Mouse (Mus musculus): Measurements from ENCODE around the gene Nckap5l.

DNA sequence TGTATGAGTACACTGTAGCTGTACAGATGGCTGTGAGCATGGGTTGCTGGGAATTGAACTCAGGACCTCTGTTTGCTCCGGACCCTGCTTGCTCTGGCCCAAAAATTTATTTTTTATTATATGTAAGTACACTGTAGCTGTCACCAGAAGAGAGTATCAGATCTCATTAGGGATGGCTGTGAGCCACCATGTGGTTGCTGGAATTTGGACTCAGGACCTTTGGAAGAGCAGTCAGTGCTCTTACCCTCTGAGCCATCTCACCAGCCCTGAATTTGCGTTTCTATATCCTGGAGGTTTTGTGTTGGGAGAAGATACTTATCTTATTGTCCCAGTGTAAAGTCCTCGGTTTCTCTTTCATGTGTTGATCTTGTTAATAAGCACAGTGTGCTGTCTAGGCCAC is 70.8 kb downstream of the Nckap5l start:
- TF ChIP-seq CTCF (IDR thresholded peaks at IDR 0.05) (no peak), EP300 (IDR thresholded peaks at IDR 0.05) (no peak)
